Mouse (Mus musculus): ENCODE results near the gene Acsbg2.

GRCm38 (mm10) chr17:56907887-56908286 lies 33.6 kb upstream of the Acsbg2 start:
- TF ChIP-seq CTCF (IDR thresholded peaks at IDR 0.05; ENCODE audit: low read depth, low read length) = no peak
- TF ChIP-seq GATA1 (IDR thresholded peaks at IDR 0.05; ENCODE audit: borderline replicate concordance, low read length) = no peak
- TF ChIP-seq TAL1 (conservative IDR thresholded peaks at IDR 0.05; ENCODE audit: low read depth, low read length) = no peak
- no peak for TF ChIP-seq POLR2AphosphoS5 (IDR thresholded peaks at IDR 0.05; ENCODE audit: insufficient replicate concordance, low read depth, low read length)

Data from G1E (cell line).